Mouse (Mus musculus) heart, embryonic 16.5 days (tissue): ENCODE measurements around the gene Mccc2. TPM values are rescaled to one million over a fixed set of nuclear protein-coding genes. Genes with fewer than 3 reads are reported as not detected.
"Not testable (repeated sequence)": the region's sequence is repeated elsewhere in the genome, so short reads cannot be mapped to it uniquely, and the experiment has no call there.

ENCODE experiments used
- ATAC-seq: fragments of 200-750 bp; cut with Nextera tagmentation; replicated peaks from 2 replicates; pipeline ENCODE4 v1.8.0; 2017; ENCODE audit warnings: moderate number of reproducible peaks; ENCODE audit not compliant: insufficient read depth, low FRiP score; ENCODE audit errors: extremely low read depth
- H3K27ac ChIP-seq: fragments of 300-500 bp; sonication (generic); 2 replicates; pipeline ENCODE4 v1.5.1; 2014; ENCODE audit warnings: mild to moderate bottlenecking, low read length, control low read depth, moderate library complexity
- H3K27me3 ChIP-seq: fragments of 300-500 bp; sonication (generic); 2 replicates; pipeline ENCODE4 v1.6.1; 2014; ENCODE audit warnings: low read length, mixed read lengths; ENCODE audit not compliant: control insufficient read depth, insufficient read depth
- H3K36me3 ChIP-seq: fragments of 300-500 bp; sonication (generic); 2 replicates; pipeline ENCODE4 v1.6.1; 2014; ENCODE audit not compliant: control insufficient read depth, insufficient read depth
- H3K4me1 ChIP-seq: fragments of 300-500 bp; sonication (generic); 2 replicates; pipeline ENCODE4 v1.6.1; 2014; ENCODE audit warnings: low read length, mixed read lengths; ENCODE audit not compliant: control insufficient read depth, insufficient read depth
- H3K4me2 ChIP-seq: fragments of 300-500 bp; sonication (generic); 2 replicates; pipeline ENCODE4 v1.6.1; 2014; ENCODE audit warnings: low read depth, mild to moderate bottlenecking, control low read depth, low read length
- H3K4me3 ChIP-seq: fragments of 300-500 bp; sonication (generic); 2 replicates; pipeline ENCODE4 v1.5.1; 2014; ENCODE audit warnings: mild to moderate bottlenecking, control low read depth, low read length
- H3K9ac ChIP-seq: fragments of 300-500 bp; sonication (generic); 2 replicates; pipeline ENCODE4 v1.6.1; 2014; ENCODE audit warnings: low read length, control low read depth
- H3K9me3 ChIP-seq: fragments of 300-500 bp; sonication (generic); replicated peaks from 2 replicates; pipeline ENCODE4 v1.6.1; 2016; ENCODE audit warnings: low read length; ENCODE audit not compliant: control insufficient read depth
- WGBS: fragments of 180-500 bp; shearing (Covaris S2); extraction: QIAGEN DNeasy Blood & Tissue Kit; methylation state at CpG from one replicate; pipeline ENCODE4 v1.1.7; 2014; 5-methylcytosine and 5-hydroxymethylcytosine counted together
- polyA plus RNA-seq: library from polyadenylated mRNA; unstranded; fragments of >200 nt; fragmentation: Nextera tagmentation; extraction: Ambion mirVana; gene quantifications from 2 replicates; pipeline ENCODE4 v1.2.1, GENCODE M21; 2015

Mccc2 gene
- polyA plus RNA-seq, result 33.4 and 36.3 TPM in 2 replicates

DNA sequence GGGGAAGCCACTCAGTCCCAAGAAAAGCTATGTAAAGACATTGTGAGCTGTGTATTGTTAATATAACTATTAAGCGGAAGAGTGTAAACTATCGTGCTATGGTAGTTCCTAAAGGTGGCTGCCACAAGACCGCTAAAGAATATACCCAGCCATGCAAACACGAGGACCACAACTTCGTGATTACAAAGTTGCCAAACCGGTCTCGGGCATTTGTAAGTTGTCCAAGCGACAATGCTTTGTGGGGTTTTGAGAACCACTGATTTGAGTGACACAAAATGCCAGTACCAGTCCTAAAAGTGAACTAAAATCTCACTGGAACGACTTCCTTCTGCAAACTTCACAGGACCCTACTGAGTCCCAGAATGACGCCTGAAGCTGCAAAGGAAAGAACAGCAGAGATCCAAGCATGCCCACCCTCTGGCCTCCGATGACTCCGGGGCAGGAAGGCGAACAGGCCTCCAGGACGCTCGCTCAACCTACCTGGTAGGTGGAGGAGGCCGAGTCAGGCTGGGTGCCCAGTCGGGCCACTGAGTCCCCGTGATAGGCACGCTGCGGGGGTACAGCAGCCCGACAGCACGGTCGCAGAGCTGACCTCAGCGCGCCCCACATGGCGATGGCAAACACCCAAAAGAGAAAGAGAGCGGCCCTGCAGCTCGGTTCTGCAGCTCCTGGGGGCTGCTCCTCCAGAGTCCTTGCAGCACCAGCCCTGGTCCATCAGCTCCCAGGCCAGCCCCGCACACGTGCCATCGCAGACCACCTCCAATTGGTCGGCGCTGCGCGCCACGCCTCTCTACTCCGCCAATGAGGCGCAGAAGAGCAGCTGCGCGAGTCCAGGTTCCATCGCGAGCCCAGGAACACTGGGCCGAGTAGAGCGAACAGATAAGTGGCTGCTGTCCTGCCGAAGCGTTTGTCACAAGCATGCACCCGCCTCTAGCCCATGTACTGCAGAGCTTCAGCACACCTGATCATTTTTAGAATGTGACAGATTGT lies at the start of gene Mccc2:
Gene Mccc2 (minus strand): TSS at position 734 of the 990 bp plus-strand sequence.
- peak within 1 kb of the TSS; percentile 85 for H3K4me3 ChIP-seq
- H3K27me3 ChIP-seq, result no peaks in the 10 kb centered on the region
- H3K4me2 ChIP-seq, result peak within 1 kb of the TSS; percentile 97
- ATAC-seq, result peak; percentile 100
- peak within 1 kb of the TSS; percentile 89 for H3K9ac ChIP-seq
- H3K27ac ChIP-seq, result peak within 1 kb of the TSS; percentile 77
- no peaks in the 10 kb centered on the region for H3K9me3 ChIP-seq
- peaks cover 5% of the 10 kb centered on the region; the same call in 1 of the 2 replicates for H3K36me3 ChIP-seq
- peaks cover 15% of the 10 kb centered on the region for H3K4me1 ChIP-seq
- WGBS, result 3% methylated on average over 47 of the region's 47 CpGs

DNA sequence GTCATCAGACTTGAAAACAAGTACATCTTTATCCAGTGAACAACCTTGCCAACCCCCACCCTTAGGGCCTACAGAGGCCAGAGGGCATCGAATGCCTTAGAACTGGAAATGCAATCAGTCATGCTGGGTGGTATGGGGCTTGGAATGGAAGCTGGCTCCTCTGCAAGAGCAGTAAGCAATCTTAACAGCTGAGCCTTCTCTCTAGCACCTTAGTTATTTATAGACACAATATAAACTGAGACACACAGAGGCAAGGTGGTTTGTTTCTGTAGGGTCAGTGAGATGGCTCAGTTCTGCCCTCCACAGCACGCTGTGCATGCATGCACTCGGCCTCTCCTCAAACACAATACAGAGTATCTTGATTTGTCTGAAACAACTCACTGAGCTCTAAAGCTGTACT lies 48.5 kb upstream of the Mccc2 start:
- Histone ChIP-seq H3K4me2 (no peak overlapping the region), H3K9me3 (no peaks in the 10 kb centered on the region), H3K27ac (no peak overlapping the region), H3K4me3 (no peak overlapping the region), H3K27me3 (no peaks in the 10 kb centered on the region), H3K36me3 (peaks cover 48% of the 10 kb centered on the region), H3K4me1 (no peaks in the 10 kb centered on the region), H3K9ac (no peak overlapping the region)
- peak; percentile 32; the same call in 1 of the 2 replicates for ATAC-seq
- 60% methylated on average over 3 of the region's 3 CpGs for WGBS

DNA sequence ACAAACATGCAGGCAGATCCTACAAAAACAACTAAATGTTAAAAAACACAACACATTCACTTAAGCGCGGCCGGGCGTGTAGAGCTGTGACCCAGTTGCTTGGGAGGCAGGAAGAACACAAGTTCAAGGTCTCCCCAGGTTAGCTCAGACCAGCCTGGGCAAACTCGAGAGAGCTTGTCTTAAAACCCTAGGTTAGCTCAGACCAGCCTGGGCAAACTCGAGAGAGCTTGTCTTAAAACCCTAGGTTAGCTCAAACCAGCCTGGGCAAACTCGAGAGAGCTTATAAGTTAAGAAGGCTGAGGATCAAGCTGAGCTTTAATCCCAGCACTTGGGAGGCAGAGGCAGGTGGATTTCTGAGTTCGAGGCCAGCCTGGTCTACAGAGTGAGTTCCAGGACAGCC lies 42.3 kb upstream of the Mccc2 start:
- H3K9ac ChIP-seq, H3K4me2 ChIP-seq, H3K27ac ChIP-seq, H3K27me3 ChIP-seq, H3K9me3 ChIP-seq, H3K4me3 ChIP-seq, H3K4me1 ChIP-seq, ATAC-seq: not testable (repeated sequence)
- WGBS, result 95% methylated on average over 8 of the region's 8 CpGs
- H3K36me3 ChIP-seq, result peaks cover 59% of the 10 kb centered on the region

DNA sequence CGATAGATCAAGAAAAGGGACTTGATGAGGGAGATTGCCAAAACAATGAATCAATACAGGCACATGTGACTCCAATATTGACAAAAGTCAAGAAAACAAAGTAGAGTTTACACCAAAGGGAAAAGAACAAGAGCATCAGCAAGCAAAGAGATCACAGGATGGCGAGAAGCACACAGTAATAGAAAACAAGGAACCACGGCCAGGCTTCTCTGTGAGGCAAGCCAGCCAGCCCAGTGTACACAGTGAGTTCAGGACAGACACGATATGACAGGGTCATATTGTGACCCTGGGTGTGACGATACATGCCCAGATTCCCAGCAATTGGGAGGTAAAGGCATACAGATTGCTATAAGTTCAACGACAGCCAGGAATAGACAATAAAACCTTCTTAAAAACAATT lies 10.6 kb upstream of the Mccc2 start:
- no peak overlapping the region for H3K9ac ChIP-seq
- H3K27me3 ChIP-seq, result no peaks in the 10 kb centered on the region
- 92% methylated on average over 6 of the region's 6 CpGs for WGBS
- no peak for ATAC-seq
- peaks cover 54% of the 10 kb centered on the region for H3K36me3 ChIP-seq
- H3K4me3 ChIP-seq, result no peak overlapping the region
- H3K4me2 ChIP-seq, result no peak overlapping the region
- H3K4me1 ChIP-seq, result no peaks in the 10 kb centered on the region
- H3K27ac ChIP-seq, result no peak overlapping the region
- H3K9me3 ChIP-seq, result no peaks in the 10 kb centered on the region

DNA sequence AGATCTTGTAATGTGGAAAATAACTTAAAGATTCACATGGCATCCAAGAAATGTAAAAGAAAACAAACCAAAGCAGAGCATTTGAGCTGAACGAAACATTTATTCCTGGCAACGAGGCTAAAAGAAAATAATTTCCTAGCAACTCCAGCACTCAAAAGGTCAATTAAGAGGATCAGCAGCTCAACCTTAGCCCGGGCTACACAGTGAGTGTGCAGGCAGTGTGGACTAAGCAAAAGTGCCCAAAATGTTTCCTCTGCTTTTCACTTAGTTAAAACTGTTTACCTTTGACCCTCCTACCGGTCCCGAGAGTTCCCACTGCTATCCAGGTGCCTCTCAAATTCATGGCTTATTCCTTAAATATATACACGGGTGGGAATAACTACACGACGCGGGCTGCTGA lies 1.5 kb upstream of the Mccc2 start:
- H3K27me3 ChIP-seq, result no peaks in the 10 kb centered on the region
- WGBS, result 83% methylated on average over 9 of the region's 9 CpGs
- ATAC-seq, result no peak

DNA sequence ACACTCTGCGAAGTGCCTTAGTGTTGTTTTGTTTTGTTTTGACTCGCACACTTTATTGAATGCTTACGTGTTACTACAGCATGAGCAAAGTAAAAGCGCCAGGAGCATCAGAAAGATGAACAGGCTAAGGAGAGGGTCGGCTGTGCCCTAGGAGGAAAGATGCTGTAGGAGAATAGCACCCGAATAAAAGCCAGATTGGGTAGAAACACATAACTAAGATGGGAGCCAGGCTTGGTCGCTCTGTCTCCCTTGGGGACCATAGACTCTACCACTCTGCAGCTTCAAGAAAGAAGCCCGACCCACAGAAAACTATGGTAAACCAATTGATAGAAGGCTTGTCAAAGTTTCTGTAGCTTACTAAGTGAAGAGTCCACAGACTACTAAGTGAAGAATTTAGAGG lies 498 bp upstream of the Mccc2 start:
- Histone ChIP-seq H3K4me3 (peak overlapping the region; percentile 85), H3K27ac (peak overlapping the region; percentile 74), H3K9ac (peak overlapping the region; percentile 79), H3K4me1 (peaks cover 15% of the 10 kb centered on the region), H3K9me3 (no peaks in the 10 kb centered on the region), H3K27me3 (no peaks in the 10 kb centered on the region), H3K36me3 (peaks cover 8% of the 10 kb centered on the region; the same call in 1 of the 2 replicates), H3K4me2 (peak overlapping the region; percentile 97)
- 6% methylated on average over 8 of the region's 8 CpGs for WGBS
- ATAC-seq, result no peak

More for the DNA sequence above, 1.5 kb upstream of the Mccc2 start:
- no peak overlapping the region for H3K4me2 ChIP-seq
- no peak overlapping the region for H3K4me3 ChIP-seq
- no peaks in the 10 kb centered on the region for H3K9me3 ChIP-seq
- peaks cover 15% of the 10 kb centered on the region for H3K4me1 ChIP-seq
- peaks cover 11% of the 10 kb centered on the region; the same call in 1 of the 2 replicates for H3K36me3 ChIP-seq
- no peak overlapping the region for H3K27ac ChIP-seq
- no peak overlapping the region for H3K9ac ChIP-seq

DNA sequence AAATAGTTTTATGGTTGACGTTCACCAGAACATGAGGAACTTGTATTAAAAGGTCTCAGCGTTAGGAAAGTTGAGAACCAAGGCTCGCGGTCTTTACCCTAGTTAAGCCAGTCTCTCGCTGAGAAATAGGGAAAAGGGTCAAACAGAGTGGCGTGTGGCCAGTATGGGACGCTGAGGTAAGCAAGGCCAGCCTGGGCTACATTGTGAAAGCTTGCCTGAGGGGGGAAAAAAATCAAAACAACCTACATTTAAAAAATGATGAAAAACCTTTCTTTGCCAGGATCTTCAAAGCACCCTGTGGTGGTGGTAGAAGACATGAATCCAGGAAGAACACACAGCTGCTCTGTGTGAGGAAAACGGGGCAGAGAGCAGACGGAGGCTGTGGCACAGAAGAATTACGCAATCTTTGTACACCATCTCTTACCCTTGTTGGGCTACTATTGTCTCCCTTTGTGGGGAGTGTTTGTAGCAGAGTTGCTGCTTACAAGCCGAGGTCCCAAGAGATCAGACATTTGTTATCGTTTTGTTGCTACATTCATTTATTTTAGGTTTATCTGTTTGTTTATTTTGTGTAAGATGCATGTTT lies 9.4 kb downstream of the Mccc2 start:
- Histone ChIP-seq H3K9me3 (no peaks in the 10 kb centered on the region), H3K4me3 (no peak overlapping the region), H3K27me3 (no peaks in the 10 kb centered on the region), H3K27ac (no peak overlapping the region), H3K4me1 (no peaks in the 10 kb centered on the region), H3K4me2 (no peak overlapping the region), H3K36me3 (no peaks in the 10 kb centered on the region), H3K9ac (no peak overlapping the region)
- no peak for ATAC-seq
- 83% methylated on average over 12 of the region's 12 CpGs for whole genome bisulfite sequencing

DNA sequence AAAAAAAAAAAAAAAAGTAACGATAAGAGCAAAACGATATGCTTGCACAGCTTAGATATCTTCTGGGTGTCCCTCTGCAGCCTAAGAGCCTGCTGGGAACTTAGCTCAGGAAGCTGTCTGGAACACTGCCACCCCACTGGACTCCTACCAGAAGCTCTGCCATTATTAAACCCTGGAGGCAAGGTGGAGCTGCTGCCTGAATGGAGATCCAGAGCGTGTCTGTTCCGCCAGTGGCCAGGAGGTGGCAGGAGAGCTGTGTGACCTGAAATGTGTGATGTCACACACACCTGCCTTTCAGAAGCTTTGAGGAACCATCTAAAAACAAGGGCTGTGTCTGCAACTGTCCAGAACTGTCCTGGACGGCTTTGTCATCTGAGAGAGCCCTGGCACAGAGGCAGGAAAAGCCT lies 13.6 kb downstream of the Mccc2 start:
- ATAC-seq, result peak; percentile 80
- no peak overlapping the region for H3K9ac ChIP-seq
- H3K27me3 ChIP-seq, result no peaks in the 10 kb centered on the region
- H3K4me1 ChIP-seq, result no peaks in the 10 kb centered on the region
- 17% methylated on average over 5 of the region's 5 CpGs for WGBS
- H3K27ac ChIP-seq, result no peak overlapping the region
- H3K9me3 ChIP-seq, result no peaks in the 10 kb centered on the region
- H3K36me3 ChIP-seq, result no peaks in the 10 kb centered on the region
- H3K4me3 ChIP-seq, result no peak overlapping the region
- no peak overlapping the region for H3K4me2 ChIP-seq

DNA sequence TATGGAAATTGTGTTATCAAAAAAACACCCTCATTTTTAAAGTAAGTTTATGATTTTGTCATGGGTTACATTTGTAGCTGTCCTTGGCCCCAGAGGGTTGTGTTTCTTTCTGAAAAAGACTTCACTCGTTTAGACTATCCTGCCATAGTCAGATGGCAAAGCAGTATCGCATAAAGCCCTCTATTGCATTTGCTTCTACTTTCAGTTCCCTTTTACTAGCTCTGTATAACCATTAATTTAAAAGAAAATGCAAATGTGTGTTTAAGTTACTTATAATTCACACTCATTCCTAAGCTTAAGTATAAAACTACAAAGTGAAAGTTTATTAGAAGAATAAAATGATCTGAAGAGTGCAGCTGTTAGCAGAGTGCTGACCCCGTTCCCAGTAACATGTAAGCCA lies 16.4 kb downstream of the Mccc2 start:
- Histone ChIP-seq H3K4me3 (no peak overlapping the region), H3K27me3 (no peaks in the 10 kb centered on the region), H3K4me2 (no peak overlapping the region), H3K27ac (no peak overlapping the region), H3K4me1 (no peaks in the 10 kb centered on the region), H3K9me3 (no peaks in the 10 kb centered on the region), H3K9ac (no peak overlapping the region), H3K36me3 (no peaks in the 10 kb centered on the region)
- 77% methylated on average over 3 of the region's 3 CpGs for WGBS
- ATAC-seq, result no peak
